Mouse (Mus musculus): ENCODE data around the gene 4933415A04Rik.

GRCm38 (mm10) chr11:43608440-43608839 is 21.6 kb downstream of the 4933415A04Rik start:
- TF ChIP-seq POLR2A (IDR thresholded peaks at IDR 0.05; ENCODE audit: borderline replicate concordance, low read depth, low read length) (no peak), CTCF (IDR thresholded peaks at IDR 0.05; ENCODE audit: low read depth, low read length) (no peak)

All from bone marrow macrophage, adult 2 months (primary cell).